Mouse (Mus musculus) thymus, postnatal 10 days (tissue): ENCODE data around the gene Anks1.
A peak's percentile ranks its signal among the peaks of the same experiment; 100 is the strongest.

Experiments
- DNase-seq, 2 experiments: peaks; one replicate each; pipeline ENCODE4 v3.0.0; 2021; ENCODE audit warnings: low spot score in 2 of 2

The Anks1 gene

DNA sequence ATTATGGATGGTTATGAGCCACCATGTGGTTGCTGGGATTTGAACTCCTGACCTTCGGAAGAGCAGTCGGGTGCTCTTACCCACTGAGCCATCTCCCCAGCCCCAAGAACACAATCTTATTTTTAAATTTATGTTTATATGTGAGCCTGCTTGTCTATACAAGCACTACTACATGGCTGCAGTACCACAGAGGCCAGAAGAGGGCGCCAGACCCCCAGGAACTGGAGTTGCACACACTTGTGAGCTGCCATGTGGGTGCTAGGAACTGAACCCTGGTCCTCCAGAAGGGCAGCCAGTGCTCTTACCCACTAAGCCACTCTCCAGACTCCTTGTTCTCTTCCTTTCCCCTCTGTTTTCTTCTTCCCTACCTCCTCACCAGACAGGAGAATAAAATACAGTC lies 184.7 kb downstream of the Anks1 start:
- no peak for DNase-seq

DNA sequence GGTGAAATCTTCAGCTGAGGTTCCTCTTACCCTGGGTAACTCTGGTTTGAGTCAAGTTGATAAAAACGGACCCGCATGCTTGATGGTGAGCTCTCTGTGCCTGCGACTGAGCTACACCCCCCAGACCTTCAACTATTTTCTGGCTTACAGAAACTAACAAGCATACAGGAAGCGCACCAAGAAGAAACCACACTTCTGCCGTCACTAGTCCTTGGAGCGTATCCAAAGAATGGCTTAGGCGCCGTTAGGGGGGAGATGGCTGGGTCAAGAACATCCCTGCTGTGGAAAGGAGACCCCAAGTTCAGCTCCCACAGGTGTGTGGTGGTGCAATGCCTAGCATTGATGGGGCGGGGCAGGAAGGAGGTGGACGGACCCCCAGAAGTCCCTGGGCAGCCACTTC lies 187.3 kb downstream of the Anks1 start:
- DNase-seq: no peak

DNA sequence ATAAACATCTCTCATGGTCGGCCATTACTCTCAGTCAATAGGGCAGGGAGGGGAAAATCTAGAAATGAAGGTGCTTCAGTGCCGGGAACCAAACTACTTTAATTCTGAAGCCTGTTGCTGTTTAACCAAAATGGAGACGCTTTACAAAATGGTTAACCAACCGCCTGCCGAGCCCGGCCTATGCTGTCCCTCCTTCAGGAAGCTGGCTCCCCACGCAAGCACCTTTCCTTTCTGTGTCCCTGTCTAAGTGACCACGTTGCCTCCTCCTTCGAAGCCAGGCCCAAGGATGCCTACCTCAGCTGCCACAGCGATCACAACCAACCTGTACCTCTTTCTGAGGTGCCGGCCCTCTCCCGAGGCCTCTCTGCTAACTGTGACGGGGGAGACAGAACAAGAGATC lies 188.2 kb downstream of the Anks1 start:
- DNase-seq: no peak

DNA sequence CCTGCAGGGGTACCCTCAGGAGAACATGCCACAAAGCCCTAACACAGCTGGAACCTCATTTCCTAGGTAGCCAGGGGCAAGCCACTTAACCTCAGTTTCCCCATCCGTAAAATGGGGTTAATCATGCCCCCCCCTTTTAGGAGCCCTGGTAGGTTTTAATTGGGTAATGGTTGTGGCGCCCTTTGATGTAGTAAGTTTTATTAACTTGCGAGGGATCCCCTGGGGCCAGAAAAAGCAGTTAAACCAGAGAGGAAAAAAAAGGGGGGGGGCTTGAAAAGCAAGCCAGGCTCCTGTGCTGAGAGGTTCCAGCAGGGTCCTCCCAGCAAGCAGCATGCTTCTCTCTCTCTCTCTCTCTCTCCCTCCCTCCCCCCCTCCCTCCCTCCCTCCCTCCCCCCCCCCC lies 190.0 kb downstream of the Anks1 start:
- DNase-seq: no peak

DNA sequence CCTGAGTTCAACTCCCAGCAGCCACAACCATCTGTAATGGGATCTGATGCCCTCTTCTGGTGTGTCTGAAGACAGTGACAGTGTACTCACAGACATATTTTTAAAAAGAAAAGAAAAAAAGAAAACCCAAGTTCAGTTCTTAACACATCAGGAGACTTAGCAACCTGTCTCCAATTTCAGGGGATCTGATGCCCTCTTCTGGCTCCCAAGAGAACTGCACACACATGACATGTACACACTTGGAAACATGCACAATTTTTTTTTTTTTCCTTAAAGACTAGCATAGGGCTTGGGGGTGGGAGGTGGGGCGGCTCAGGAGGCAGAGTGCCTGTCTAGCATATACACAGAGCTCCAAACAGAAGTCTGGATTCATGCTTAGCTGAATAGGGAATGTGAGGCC lies 191.6 kb downstream of the Anks1 start:
- no peak for DNase-seq

DNA sequence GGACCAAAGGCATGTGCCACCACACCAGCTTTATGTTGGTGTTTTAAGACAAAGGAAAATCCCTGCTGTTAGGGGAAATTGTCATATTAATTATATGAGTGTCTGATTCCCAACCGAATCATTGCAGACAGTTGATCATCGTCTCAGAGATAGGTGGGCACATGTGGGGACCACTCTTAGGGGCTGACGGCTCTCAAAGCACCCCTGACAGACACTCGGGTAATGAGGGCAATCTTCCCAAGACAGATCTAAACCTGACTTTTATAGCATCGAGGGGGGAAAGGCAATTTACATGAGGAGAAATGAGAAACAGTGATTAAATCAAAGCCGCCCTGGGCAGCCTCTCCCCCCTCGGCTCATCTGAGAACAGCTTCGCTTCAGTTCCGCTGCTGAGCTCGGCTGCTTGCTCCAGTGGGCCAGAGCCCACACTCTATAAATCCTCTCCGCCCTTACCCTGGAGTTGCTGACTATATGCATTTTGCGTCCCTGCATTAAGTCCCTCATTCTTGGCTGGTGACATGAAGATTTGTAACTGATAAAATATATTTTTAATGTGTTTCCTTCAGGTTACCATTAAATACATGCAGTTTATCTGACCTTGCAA lies 192.3 kb downstream of the Anks1 start:
- DNase-seq: no peak

DNA sequence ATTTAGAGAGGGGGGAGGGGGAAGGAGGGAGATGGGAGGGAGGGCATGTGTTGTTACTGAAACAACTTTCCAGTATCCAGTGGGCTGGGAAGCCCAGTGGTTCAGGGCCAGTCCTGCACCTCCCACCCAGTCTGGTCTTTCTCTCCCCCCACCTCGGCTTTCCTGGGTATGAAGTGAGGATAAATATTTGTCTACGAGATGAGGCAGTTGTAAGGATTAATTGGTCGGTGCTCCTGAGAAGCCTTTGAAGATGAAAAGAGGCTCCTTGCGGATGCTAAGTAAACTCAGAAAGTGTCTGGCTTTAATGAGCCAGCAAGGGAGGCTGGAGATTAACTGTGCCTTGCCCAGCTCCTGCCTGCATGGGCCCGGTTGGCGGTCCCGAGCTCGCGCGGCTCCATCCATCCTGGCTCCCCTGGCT lies 192.8 kb downstream of the Anks1 start:
- DNase-seq: no peak

DNA sequence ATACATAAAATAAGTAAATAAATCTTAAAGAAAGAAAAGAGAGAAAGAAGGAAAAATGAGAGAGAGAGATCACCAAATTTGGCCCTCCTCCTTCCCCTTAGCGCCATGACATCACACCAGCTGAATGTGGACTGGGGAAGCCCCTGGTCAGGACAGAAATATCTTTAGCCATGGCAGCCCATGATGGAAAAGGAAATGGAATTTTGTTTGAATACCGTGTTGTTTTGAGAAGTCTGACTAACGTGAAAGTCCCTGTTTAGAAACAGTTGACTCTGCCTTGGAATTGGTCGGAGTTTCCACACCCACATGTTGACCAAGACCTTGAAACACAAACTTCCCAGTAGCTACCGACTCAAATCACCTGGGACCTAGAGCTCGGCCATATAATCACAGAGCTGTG lies 195.3 kb downstream of the Anks1 start:
- no peak for DNase-seq

DNA sequence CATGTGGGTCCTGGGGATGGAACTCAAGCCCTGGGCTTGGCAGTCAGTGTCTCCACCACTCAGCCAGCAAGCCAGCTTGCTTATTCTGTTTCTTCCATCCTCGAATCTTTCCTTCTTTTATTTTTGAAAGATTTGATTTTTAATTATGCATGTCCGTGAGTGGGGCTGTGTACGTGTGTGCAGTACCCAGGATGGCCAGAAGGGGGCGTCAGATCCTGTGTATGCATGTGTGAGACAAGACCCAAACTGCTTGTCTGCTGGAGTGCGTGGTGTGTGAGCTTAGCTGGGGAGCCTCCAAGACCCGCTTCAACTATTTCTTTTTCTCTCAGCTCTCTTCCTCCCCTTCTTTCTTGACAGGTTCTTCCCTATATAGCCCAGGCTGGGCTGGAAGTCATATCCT lies 197.2 kb downstream of the Anks1 start:
- DNase-seq: peak in 1 of 2 experiments; percentile 26

DNA sequence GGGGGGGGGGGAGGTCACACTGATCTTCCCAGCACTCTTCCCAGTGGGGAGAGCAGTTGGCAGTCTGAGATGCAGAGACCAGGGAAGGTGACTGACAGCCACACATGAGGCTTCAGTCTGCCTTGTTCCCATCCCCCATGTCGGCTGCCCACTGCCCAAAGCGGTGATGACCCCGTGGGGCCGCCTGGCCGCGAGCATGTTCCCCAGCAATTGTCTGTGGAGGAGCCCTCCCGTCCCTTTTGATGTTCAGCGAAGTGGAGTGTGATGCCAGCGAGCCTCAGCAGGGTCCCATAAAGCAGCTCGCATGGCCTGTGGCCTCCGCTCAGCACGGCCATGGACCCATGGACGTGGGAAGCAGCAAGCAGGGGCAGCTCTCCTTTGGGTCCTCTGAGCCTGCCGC lies 198.2 kb downstream of the Anks1 start:
- DNase-seq: no peak

DNA sequence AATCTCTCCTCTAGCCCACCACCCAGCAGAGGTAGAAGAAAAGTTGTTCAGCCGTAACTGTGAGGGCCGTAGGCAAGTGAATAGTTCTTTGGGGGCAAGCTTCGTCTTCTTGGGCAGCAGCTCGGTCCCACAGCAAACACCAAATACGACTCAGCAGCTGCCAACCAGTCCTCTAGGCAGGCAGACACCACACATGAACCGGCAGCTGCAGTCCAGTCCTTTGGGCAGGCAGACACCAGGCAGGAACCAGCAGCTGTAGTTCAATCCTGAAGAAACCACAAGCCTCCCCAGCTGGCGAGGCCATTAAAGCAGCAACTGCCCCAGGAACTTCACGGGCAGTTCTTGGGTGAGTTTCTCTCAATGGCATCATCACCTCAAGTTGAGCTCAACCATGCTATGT lies 203.2 kb downstream of the Anks1 start:
- DNase-seq: no peak
